Mouse (Mus musculus) retina, embryonic 14.5 days (tissue): ENCODE measurements at regions not wholly inside any gene's neighbourhood (a gene's known extent, or its start where the extent isn't known, plus 50 kb on each side); places are given as distances from the start of the nearest gene placed in this dataset.
A peak's percentile ranks its signal among the peaks of the same experiment; 100 is the strongest.

Experiments
- DNase-seq: peaks from one replicate; pipeline ENCODE4 v3.0.0-alpha.2; 2015; ENCODE audit warnings: low spot score

- DNase-seq: no peak
Observed at GRCm38 (mm10) chr6:120614526-120614925, 51.6 kb upstream of the Cecr2 start.

DNA sequence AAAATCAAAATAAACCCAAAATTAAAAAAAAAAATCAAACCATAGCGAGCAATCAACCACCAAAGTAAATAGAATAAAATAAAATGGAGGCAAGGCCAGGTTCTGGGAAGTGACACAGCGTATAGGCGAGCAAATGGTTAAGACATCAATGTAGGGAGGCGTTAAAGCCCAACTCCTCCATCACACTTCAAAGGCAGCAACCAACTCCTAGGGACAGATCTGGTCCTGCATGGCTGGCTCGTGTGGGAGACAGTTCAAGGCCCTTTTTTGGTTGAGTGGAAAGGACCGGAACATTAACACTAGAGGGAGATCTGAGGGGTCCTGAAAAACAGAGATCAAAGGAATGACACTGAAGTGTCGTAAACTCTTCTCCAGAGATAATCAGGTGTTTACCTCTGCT lies 53.8 kb upstream of the Cecr2 start:
- DNase-seq: no peak

GRCm38 (mm10) chr6:120609858-120610257 lies 56.3 kb upstream of the Cecr2 start:
- DNase-seq: no peak

- DNase-seq: no peak
Observed at GRCm38 (mm10) chr6:120605471-120605870, 60.7 kb upstream of the Cecr2 start.

GRCm38 (mm10) chr6:120604020-120604958 lies 61.9 kb upstream of the Cecr2 start:
- peak; percentile 58 for DNase-seq

- DNase-seq: peak; percentile 47
Observed at GRCm38 (mm10) chr6:120603454-120603853, 62.7 kb upstream of the Cecr2 start.

- DNase-seq: no peak
Observed at GRCm38 (mm10) chr6:120600376-120600775, 65.8 kb upstream of the Cecr2 start.

DNA sequence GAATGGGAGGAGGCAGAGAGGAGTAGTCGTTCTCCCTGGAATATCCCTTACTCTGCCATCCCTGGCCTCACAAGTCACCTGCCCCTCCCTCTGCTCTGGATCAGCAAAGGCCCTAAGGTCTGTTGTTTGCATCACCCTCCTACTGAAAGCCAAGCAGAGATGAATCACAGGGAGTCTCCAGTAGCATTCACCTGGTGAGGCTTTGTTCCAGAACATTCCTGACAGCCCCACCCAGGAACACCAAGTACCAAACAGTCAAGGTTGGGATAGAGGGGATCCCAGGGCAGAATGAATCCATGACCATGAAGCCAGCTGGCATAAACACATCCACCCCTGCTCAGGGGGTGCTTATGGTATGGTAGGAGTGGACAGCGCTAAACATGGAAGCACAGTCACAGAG lies 67.4 kb upstream of the Hdhd5 start:
- DNase-seq: no peak

DNA sequence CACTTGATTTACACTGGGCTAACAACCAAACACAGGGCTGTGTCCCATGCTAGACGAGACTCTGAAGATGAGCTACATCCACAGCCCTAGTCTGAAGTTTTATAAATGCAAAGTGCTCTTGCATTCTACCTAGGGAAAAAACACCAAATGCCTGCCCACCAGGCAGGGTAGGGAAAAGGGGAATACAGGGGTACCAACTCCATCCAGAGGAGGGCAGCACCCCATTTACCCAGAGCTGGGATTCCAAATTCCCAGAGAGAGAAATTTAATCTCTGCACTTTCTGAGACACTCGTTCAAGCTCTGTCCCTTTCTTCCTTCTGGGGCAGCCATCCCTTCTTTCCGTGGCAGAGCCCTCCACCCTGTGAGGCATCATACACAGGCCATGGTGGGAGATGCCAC lies 66.8 kb upstream of the Hdhd5 start:
- no peak for DNase-seq

DNA sequence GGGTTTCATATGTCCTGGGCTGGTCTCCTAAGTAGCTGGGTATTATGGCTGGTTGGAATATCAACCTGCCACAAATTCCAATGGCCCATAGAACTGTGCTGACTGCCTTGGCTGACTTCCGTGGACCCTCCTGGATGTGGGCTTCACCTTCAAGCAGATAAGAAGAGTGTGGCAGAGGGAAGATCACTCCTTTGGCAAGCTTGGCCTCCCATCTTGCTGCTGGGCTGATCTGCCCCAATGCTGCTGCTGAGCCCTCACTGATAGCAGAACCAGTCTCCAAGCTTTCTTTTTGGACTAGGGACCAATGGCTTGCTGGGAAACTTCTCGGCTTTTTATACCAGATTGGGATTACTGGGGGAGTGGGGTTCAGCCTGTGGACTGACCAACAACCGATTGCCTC lies 65.6 kb upstream of the Hdhd5 start:
- DNase-seq: no peak

- no peak for DNase-seq
Observed at GRCm38 (mm10) chr6:120594463-120594862, 63.3 kb upstream of the Hdhd5 start.

DNA sequence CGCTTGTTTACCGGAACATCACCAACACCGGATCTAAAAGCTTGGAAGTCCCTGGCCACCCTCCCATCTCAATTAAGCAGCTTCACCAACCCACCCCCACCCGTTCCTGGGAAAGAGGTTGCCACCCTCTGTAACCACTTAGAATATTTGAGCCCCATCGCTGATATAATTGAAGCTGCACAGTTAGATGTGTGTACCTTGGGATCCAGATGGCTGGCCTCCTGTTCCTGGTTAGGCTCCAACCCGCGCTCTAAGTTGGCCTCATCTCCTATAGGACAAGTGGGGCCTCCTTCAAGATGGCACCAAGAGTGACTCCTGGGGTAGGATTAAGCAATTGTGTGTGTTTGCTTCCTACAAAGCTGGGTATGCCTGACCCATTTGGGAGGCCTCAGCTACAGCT lies 61.6 kb upstream of the Hdhd5 start:
- DNase-seq: no peak

- peak; percentile 76 for DNase-seq
Observed at GRCm38 (mm10) chr6:120592031-120592681, 61.0 kb upstream of the Hdhd5 start.

- no peak for DNase-seq
Observed at GRCm38 (mm10) chr6:120590191-120590590, 59.1 kb upstream of the Hdhd5 start.

DNA sequence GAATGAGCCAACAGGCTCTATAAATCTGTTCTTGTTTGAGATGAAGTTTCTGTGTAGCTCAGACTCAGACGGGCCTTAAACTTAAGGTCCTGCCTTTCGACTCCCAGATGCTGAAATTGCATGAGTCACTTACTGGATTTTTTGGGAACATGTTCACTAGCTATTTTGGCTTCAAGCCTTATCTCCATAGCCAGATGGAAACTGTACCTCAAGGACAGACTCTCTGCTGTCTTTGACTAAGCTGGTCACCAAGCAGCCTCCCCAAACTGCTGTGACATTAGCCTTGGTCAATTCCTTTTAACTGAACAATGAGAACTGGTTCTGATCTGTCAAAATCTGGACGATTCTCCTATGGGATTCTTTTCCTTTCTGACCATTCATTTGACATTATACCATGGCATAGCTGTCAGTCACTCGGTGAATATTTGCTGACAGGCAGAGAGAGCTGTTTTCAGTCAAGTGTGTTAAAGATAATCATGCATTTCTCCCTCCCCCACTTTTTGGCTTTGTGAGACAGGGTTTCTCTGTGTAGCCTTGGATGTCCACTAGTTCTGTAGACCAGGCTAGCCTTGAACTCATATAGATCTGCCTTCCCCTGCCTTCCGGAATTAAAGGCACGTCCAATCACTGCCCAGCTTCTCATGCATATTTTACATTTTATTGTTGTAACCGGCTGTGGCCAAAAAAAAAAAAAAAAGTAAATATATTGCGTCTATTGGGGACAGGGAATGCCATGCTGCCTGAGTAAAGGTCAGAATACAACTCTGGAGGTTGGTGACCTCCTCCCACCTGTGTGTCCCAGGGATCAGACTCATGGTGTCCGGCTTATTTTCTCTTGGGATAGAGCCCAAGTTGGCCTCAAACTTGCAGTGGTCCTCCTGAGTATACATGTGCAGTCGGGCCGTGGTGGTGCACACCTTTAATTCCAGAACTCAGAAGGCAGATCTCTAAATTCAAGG lies 57.9 kb upstream of the Hdhd5 start:
- DNase-seq: no peak

GRCm38 (mm10) chr6:120585941-120586280 lies 54.8 kb upstream of the Hdhd5 start:
- no peak for DNase-seq

DNA sequence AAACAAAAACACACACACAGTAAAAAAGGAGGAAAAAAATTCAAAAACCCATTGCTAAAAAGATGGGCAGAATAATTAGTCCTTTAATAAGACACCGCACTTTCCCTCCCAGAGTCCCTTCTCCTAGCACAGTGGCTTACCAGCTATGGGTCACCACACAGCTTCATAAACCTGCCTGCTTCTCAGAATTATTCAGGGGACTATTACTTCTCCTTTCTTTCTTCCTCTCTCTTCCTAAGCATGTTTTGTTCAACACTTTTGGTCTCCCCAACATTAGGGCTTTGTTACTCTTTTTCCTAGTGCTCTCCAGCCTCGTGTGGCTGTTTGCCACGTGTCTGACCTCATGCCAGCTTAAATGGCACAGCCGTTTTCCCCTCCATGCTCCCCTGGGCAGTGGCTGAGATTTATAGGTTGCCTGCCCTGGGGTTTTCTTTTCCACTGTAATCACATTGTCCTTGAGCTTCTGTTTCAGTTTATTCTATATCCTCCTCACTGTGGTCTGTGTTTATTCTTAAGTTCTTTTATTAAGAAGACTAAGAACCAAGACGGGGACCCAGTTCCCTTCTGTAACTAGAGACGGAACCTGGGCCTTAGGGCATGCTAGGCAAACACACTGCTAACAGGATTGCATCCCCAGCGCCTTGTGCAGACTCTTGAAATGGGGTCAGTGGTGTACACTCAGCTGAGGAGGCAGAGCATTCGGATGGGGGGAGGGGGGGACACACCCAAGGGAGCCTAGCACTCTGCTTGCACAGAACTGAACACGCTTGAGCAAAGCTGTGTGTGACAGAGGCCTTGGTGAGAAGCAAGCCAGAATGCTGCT lies 54.2 kb upstream of the Hdhd5 start:
- peak; percentile 77 for DNase-seq

- DNase-seq: no peak
Observed at GRCm38 (mm10) chr6:120581748-120582147, 50.6 kb upstream of the Hdhd5 start.
